Mouse (Mus musculus): ENCODE measurements around the gene Tacc2.
A peak's percentile ranks its signal among the peaks of the same experiment; 100 is the strongest.

GRCm38 (mm10) chr7:130773171-130773830 is 196.1 kb downstream of the Tacc2 start:
- TF ChIP-seq CTCF (IDR thresholded peaks at IDR 0.05; ENCODE audit: borderline replicate concordance, insufficient read depth, low read length) (0 out of 2 replicates have a peak, but pooled peaks have one; percentile 32), POLR2A (IDR thresholded peaks at IDR 0.05; ENCODE audit: low read depth, low read length) (no peak)

Measured in embryonic fibroblast, embryonic 13.5 days (primary cell).